Mouse (Mus musculus): ENCODE data around the gene Sult1a1.
A peak's percentile ranks its signal among the peaks of the same experiment; 100 is the strongest.

The Sult1a1 gene

GRCm38 (mm10) chr7:126676207-126676606, at the start of gene Sult1a1:
Sult1a1 (minus strand) TSS chr7:126676432.
- DNase-seq (ENCODE audit: low spot score in 2 of 2): no peak

GRCm38 (mm10) chr7:126725667-126726066, 49.4 kb upstream of the Sult1a1 start:
- no peak for DNase-seq (ENCODE audit: low spot score in 2 of 2)

GRCm38 (mm10) chr7:126725077-126725476, 48.8 kb upstream of the Sult1a1 start:
- no peak for DNase-seq (ENCODE audit: low spot score in 2 of 2)

- DNase-seq (ENCODE audit: low spot score in 2 of 2): no peak
Measured at GRCm38 (mm10) chr7:126721635-126722034, 45.4 kb upstream of the Sult1a1 start.

- no peak for DNase-seq (ENCODE audit: low spot score in 2 of 2)
Measured at GRCm38 (mm10) chr7:126718787-126719337, 42.6 kb upstream of the Sult1a1 start.

GRCm38 (mm10) chr7:126717566-126717965, 41.3 kb upstream of the Sult1a1 start:
- no peak for DNase-seq (ENCODE audit: low spot score in 2 of 2)

DNA sequence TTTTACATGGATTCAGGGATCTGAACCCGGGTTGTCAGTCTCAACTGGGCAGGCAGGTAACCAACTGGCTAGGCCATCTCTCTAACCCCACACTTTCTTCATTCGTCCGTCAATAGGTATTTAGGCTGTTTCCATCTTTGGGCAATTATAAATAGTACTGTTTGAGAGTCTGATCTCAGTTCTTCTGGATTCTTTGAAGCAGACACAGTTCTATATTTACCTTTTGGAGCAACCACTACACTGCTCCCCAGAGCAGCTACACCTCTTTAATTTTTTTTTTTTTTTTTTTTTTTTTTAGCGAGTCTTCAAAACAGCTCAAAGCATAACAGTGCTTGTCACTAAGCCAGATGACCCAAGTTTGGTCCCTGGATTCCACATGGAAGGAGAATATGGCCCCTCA, 39.4 kb upstream of the Sult1a1 start:
- no peak for DNase-seq (ENCODE audit: low spot score in 2 of 2)

GRCm38 (mm10) chr7:126711910-126712309, 35.7 kb upstream of the Sult1a1 start:
- DNase-seq (ENCODE audit: low spot score in 2 of 2): no peak

DNA sequence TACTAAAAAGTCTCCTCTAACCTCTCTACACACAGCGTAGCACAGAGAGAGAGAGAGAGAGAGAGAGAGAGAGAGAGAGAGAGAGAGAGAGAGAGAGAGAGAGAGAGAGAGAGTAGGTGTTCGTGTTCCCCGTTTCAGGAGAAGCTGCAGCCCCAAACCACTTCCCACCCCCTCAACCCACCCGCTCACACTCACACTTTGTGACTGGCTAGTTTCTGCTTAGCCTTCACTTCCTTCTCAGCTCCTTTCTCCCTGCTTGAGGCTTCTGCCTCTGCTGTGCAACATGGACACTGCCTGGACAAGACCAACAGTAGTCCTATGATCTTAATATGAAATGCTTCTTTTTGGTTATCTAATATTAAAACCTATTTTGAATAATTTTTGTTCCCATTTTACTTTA, 34.0 kb upstream of the Sult1a1 start:
- DNase-seq (ENCODE audit: low spot score in 2 of 2): no peak

- no peak for DNase-seq (ENCODE audit: low spot score in 2 of 2)
Measured at GRCm38 (mm10) chr7:126708175-126708952, 32.1 kb upstream of the Sult1a1 start.

- DNase-seq (ENCODE audit: low spot score in 2 of 2): peak in 1 of 2 experiments; percentile 67
Measured at GRCm38 (mm10) chr7:126707442-126708174, 31.4 kb upstream of the Sult1a1 start, which contains the start of gene Coro1a. Coro1a (minus strand) TSS chr7:126707787.

GRCm38 (mm10) chr7:126704121-126704980, 28.1 kb upstream of the Sult1a1 start:
- DNase-seq (ENCODE audit: low spot score in 2 of 2): peak; percentile 73 to 87

GRCm38 (mm10) chr7:126703757-126704077, 27.5 kb upstream of the Sult1a1 start:
- DNase-seq (ENCODE audit: low spot score in 2 of 2): peak; percentile 33 to 57

DNA sequence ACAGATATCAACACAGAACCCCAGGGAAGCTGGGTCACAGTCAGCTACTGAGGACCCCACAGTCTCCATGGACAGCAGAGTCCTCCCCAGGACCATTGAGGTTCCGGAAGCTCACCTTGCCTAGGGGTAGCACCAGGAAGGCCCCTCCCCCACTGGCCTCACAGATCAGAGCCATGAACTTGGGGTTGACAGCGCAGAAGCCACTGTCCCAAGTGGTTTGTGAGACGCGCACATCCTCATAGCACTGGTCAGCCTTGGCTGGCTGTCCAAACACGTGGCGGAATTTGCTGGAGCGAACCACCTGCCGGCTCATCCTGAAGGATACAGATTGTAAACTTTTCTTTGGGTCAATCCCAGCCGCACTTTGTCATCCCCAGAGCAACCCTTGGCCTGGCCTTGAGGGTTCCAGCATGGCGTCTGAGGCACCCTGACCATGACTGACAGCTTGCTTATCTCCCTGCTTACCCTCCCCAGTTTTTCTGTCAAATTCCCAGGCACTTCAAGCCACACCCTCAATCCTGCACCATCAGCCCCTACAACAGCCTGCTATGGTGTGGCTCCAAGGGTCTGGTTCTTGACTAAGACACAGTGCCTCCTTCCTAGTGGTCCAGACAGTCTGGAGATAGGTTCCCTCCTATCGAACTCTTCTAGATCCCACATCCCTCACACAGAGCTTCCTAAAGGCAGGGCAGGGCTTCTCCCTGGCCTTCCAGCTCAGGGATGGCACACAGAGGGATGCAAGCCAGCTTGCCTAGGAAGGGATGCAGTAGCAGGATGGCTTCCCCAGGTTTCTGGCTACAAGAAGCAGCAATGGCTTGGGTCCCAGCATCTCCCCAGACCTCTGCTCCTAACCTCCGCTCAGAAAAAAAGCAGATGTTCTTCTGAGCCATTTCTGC, 26.9 kb upstream of the Sult1a1 start:
- peak; percentile 40 to 72 for DNase-seq (ENCODE audit: low spot score in 2 of 2)

DNA sequence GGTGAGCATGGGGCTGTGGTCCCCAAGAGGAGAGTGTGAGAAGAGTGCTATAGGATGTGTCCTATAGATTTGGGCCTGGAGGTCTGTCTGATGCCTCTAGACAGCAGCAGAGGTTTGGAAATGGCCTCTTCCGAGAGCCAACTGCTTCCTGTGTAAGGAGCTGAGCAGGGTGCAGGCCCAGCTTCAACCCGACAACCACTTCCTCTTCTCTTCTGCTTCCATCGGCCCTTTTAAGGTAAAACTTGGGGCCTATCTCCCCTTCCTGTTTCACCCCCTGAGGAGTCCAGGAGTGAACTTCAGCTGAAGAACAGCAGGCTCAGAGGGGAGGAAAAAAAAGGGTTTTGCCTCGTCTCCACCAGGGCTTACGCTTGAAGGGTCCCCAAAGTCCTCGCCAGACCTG, 26.1 kb upstream of the Sult1a1 start:
- peak; percentile 35 to 61 for DNase-seq (ENCODE audit: low spot score in 2 of 2)

DNA sequence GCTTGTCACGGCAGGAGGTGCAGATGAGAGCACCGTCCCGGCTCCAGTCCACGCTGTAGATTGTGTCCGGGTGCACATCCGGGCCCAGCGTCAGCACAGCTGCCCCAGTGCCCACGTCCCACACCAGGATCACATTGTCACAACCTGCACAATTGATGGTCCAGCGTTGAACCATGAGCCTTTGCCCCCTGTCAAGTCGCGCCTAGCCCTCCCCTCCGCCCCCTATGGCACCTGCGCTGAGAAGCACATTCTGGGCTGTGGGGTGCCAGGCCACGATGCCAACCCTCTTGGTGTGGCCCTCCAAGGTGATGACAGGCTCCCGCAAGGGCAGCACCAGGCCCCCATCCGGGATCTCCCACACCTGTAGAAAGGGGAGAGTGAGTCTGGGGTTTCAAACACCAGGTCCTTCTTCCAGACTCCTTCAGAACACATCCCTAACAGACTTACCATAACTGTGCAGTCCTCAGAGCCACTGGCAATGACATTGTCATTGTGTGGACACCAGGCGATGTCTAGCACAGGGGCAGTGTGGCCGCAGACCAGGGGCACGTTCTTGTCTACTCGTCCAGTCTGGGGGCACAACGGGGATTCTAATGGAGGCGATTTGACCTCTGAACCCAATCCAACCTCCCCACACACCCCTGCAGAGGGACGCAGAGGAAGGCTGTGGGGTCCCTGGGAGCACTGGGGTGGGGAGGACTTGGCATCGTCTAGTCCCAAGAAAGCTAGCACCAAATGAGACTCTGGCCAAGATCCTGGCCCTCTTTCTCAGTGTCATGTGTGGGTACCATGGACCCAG, 25.5 kb upstream of the Sult1a1 start:
- peak in 1 of 2 experiments; percentile 39 for DNase-seq (ENCODE audit: low spot score in 2 of 2)

GRCm38 (mm10) chr7:126701070-126701469, 24.8 kb upstream of the Sult1a1 start:
- DNase-seq (ENCODE audit: low spot score in 2 of 2): peak; percentile 90 to 97

DNA sequence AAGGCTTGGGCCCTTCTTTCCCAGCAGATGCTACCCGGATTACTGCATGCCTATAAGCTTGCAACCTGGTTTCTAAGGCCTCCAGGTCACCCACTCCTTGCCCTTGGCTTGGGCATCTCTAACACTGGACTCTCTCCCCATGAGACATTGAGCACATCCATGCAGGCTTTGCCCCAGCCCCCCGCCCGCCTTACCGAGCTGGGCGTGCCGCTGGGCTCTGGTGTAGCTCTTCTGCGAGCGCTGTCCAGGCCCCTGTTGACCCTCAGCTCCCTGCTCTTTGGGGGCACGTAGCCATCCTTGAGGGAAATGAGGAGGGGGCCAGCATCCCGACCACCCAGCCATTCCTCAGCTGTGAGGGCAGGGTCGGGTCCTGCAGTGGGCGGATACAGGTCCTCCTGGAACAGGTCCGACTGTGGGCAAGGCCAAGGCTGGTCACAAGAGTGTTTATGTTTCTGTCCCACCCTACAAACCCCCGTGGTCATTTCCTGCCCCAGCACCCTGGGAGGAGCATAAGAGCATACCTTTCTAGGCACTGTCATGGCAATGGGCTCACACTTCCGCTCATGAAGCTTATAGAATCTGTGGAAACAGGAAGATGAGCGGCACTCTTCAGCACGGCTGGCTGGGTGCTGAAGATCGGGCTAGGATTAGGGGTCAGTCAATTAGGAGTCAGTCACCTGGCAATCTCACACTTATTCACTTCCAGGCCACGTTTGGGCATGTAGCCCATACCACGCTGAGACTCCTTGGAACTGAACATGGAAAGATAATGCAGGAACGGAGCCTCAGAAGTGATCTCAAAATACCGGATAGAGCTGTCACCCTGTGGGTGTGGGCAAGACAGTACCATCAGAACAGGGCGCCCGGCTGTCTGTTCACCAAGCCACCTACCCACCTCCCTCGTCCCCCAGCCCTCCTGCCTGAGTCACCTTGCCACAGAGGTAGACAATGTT, 24.1 kb upstream of the Sult1a1 start:
- peak in 1 of 2 experiments; percentile 21 for DNase-seq (ENCODE audit: low spot score in 2 of 2)

GRCm38 (mm10) chr7:126697838-126698237, 21.6 kb upstream of the Sult1a1 start:
- DNase-seq (ENCODE audit: low spot score in 2 of 2): no peak

All from spleen, postnatal 10 days (tissue).